Mouse (Mus musculus): ENCODE measurements around the gene Card14. TPM values are rescaled to one million over a fixed set of nuclear protein-coding genes. Genes with fewer than 3 reads are reported as not detected.

The Card14 gene
- polyA plus RNA-seq, 1 experiment = not detected

- Histone ChIP-seq H3K4me1 (ENCODE audit: control insufficient read depth, insufficient read depth, low read length) (no peaks in the 10 kb centered on the region), H3K4me3 (ENCODE audit: insufficient read depth, low read length) (no peak overlapping the region), H3K27ac (ENCODE audit: insufficient read depth, low read length) (no peak overlapping the region)
- no peak for TF ChIP-seq CTCF (IDR thresholded peaks at IDR 0.05; ENCODE audit: borderline replicate concordance, insufficient read depth, low read length)
Measured at GRCm38 (mm10) chr11:119325068-119325467, 17.5 kb downstream of the Card14 start.

- no peak overlapping the region for H3K27ac ChIP-seq (ENCODE audit: insufficient read depth, low read length)
- TF ChIP-seq POLR2A (IDR thresholded peaks at IDR 0.05; ENCODE audit: low read depth, low read length) (no peak), CTCF (IDR thresholded peaks at IDR 0.05; ENCODE audit: borderline replicate concordance, insufficient read depth, low read length) (no peak)
- H3K4me3 ChIP-seq (ENCODE audit: insufficient read depth, low read length) = no peak overlapping the region
- no peaks in the 10 kb centered on the region for H3K4me1 ChIP-seq (ENCODE audit: control insufficient read depth, insufficient read depth, low read length)
Measured at GRCm38 (mm10) chr11:119330592-119330991, 23.0 kb downstream of the Card14 start.

GRCm38 (mm10) chr11:119331970-119332369 lies 24.4 kb downstream of the Card14 start:
- Histone ChIP-seq H3K4me1 (ENCODE audit: control insufficient read depth, insufficient read depth, low read length) (no peaks in the 10 kb centered on the region), H3K27ac (ENCODE audit: insufficient read depth, low read length) (no peak overlapping the region), H3K4me3 (ENCODE audit: insufficient read depth, low read length) (no peak overlapping the region)
- no peak for TF ChIP-seq POLR2A (IDR thresholded peaks at IDR 0.05; ENCODE audit: low read depth, low read length)
- TF ChIP-seq CTCF (IDR thresholded peaks at IDR 0.05; ENCODE audit: borderline replicate concordance, insufficient read depth, low read length) = no peak

- no peak overlapping the region for H3K4me3 ChIP-seq (ENCODE audit: insufficient read depth, low read length)
- peaks cover 4% of the 10 kb centered on the region; the same call in 1 of the 2 replicates for H3K4me1 ChIP-seq (ENCODE audit: control insufficient read depth, insufficient read depth, low read length)
- TF ChIP-seq POLR2A (IDR thresholded peaks at IDR 0.05; ENCODE audit: low read depth, low read length) = no peak
- no peak for TF ChIP-seq CTCF (IDR thresholded peaks at IDR 0.05; ENCODE audit: borderline replicate concordance, insufficient read depth, low read length)
- H3K27ac ChIP-seq (ENCODE audit: insufficient read depth, low read length) = no peak overlapping the region
Measured at GRCm38 (mm10) chr11:119338271-119339059, 30.9 kb downstream of the Card14 start.

- Histone ChIP-seq H3K4me1 (ENCODE audit: control insufficient read depth, insufficient read depth, low read length) (peaks cover 4% of the 10 kb centered on the region; the same call in 1 of the 2 replicates), H3K27ac (ENCODE audit: insufficient read depth, low read length) (no peak overlapping the region), H3K4me3 (ENCODE audit: insufficient read depth, low read length) (no peak overlapping the region)
- no peak for TF ChIP-seq POLR2A (IDR thresholded peaks at IDR 0.05; ENCODE audit: low read depth, low read length)
- no peak for TF ChIP-seq CTCF (IDR thresholded peaks at IDR 0.05; ENCODE audit: borderline replicate concordance, insufficient read depth, low read length)
Measured at GRCm38 (mm10) chr11:119339179-119339578, 31.6 kb downstream of the Card14 start.

GRCm38 (mm10) chr11:119339637-119340036 lies 32.1 kb downstream of the Card14 start:
- no peak overlapping the region for H3K4me3 ChIP-seq (ENCODE audit: insufficient read depth, low read length)
- H3K27ac ChIP-seq (ENCODE audit: insufficient read depth, low read length) = no peak overlapping the region
- TF ChIP-seq CTCF (IDR thresholded peaks at IDR 0.05; ENCODE audit: borderline replicate concordance, insufficient read depth, low read length) = peak; percentile 30; the same call in 1 of the 2 replicates
- TF ChIP-seq POLR2A (IDR thresholded peaks at IDR 0.05; ENCODE audit: low read depth, low read length) = no peak
- peaks cover 4% of the 10 kb centered on the region; the same call in 1 of the 2 replicates for H3K4me1 ChIP-seq (ENCODE audit: control insufficient read depth, insufficient read depth, low read length)

GRCm38 (mm10) chr11:119344178-119344577 lies 36.6 kb downstream of the Card14 start:
- TF ChIP-seq POLR2A (IDR thresholded peaks at IDR 0.05; ENCODE audit: low read depth, low read length) (no peak), CTCF (IDR thresholded peaks at IDR 0.05; ENCODE audit: borderline replicate concordance, insufficient read depth, low read length) (no peak)
- Histone ChIP-seq H3K27ac (ENCODE audit: insufficient read depth, low read length) (no peak overlapping the region), H3K4me1 (ENCODE audit: control insufficient read depth, insufficient read depth, low read length) (no peaks in the 10 kb centered on the region), H3K4me3 (ENCODE audit: insufficient read depth, low read length) (no peak overlapping the region)

GRCm38 (mm10) chr11:119344865-119345264 lies 37.3 kb downstream of the Card14 start:
- Histone ChIP-seq H3K27ac (ENCODE audit: insufficient read depth, low read length) (no peak overlapping the region), H3K4me3 (ENCODE audit: insufficient read depth, low read length) (no peak overlapping the region), H3K4me1 (ENCODE audit: control insufficient read depth, insufficient read depth, low read length) (no peaks in the 10 kb centered on the region)
- TF ChIP-seq CTCF (IDR thresholded peaks at IDR 0.05; ENCODE audit: borderline replicate concordance, insufficient read depth, low read length) (no peak), POLR2A (IDR thresholded peaks at IDR 0.05; ENCODE audit: low read depth, low read length) (no peak)

GRCm38 (mm10) chr11:119347125-119347524 lies 39.6 kb downstream of the Card14 start:
- no peaks in the 10 kb centered on the region for H3K4me1 ChIP-seq (ENCODE audit: control insufficient read depth, insufficient read depth, low read length)
- no peak overlapping the region for H3K27ac ChIP-seq (ENCODE audit: insufficient read depth, low read length)
- H3K4me3 ChIP-seq (ENCODE audit: insufficient read depth, low read length) = no peak overlapping the region
- TF ChIP-seq CTCF (IDR thresholded peaks at IDR 0.05; ENCODE audit: borderline replicate concordance, insufficient read depth, low read length) (no peak), POLR2A (IDR thresholded peaks at IDR 0.05; ENCODE audit: low read depth, low read length) (no peak)

- Histone ChIP-seq H3K4me1 (ENCODE audit: control insufficient read depth, insufficient read depth, low read length) (no peaks in the 10 kb centered on the region), H3K4me3 (ENCODE audit: insufficient read depth, low read length) (no peak overlapping the region), H3K27ac (ENCODE audit: insufficient read depth, low read length) (no peak overlapping the region)
- TF ChIP-seq CTCF (IDR thresholded peaks at IDR 0.05; ENCODE audit: borderline replicate concordance, insufficient read depth, low read length) = no peak
- no peak for TF ChIP-seq POLR2A (IDR thresholded peaks at IDR 0.05; ENCODE audit: low read depth, low read length)
Measured at GRCm38 (mm10) chr11:119352113-119352512, 44.5 kb downstream of the Card14 start.

Measured in embryonic fibroblast, embryonic 13.5 days (primary cell).